23 mouse cellular contexts compared by ENCODE assay signal in genomic region chr10:29538791-29539190, GRCm38 (mm10). TPM values are rescaled to one million over a fixed set of nuclear protein-coding genes. Genes with fewer than 3 reads are reported as not detected.
"Had no signal": no experiment of that assay in that cellular context is flagged by ENCODE, and none has a peak within 500 bp of the region (broad histone marks: within the 10 kb centered on the region; RNA-seq: fewer than 3 reads in every experiment).

No protein-coding gene starts in this region.

- H3K9ac ChIP-seq: limb, embryonic 13.5 days; liver, embryonic 12.5 days; liver, embryonic 15.5 days; lung, embryonic 15.5 days; midbrain, embryonic 12.5 days; midbrain, embryonic 15.5 days; neural tube, embryonic 12.5 days; neural tube, embryonic 15.5 days had no signal

- ATAC-seq: liver, embryonic 12.5 days; midbrain, embryonic 15.5 days had no signal

- H3K27ac ChIP-seq: limb, embryonic 10.5 days; limb, embryonic 13.5 days; liver, embryonic 12.5 days; liver, embryonic 15.5 days; lung, embryonic 15.5 days; midbrain, embryonic 12.5 days; midbrain, embryonic 15.5 days; neural tube, embryonic 12.5 days; neural tube, embryonic 15.5 days; stomach, postnatal 0 days had no signal

- H3K36me3 ChIP-seq: limb, embryonic 10.5 days; limb, embryonic 13.5 days; liver, embryonic 12.5 days; liver, embryonic 15.5 days; lung, embryonic 15.5 days; midbrain, embryonic 12.5 days; midbrain, embryonic 15.5 days; neural tube, embryonic 12.5 days; neural tube, embryonic 15.5 days had no signal

- H3K9me3 ChIP-seq: limb, embryonic 10.5 days; limb, embryonic 13.5 days; liver, embryonic 12.5 days; liver, embryonic 15.5 days; lung, embryonic 15.5 days; midbrain, embryonic 12.5 days; midbrain, embryonic 15.5 days; neural tube, embryonic 12.5 days; neural tube, embryonic 15.5 days had no signal

- H3K4me2 ChIP-seq: limb, embryonic 13.5 days; liver, embryonic 12.5 days; liver, embryonic 15.5 days; lung, embryonic 15.5 days; midbrain, embryonic 12.5 days; midbrain, embryonic 15.5 days; neural tube, embryonic 12.5 days; neural tube, embryonic 15.5 days had no signal

- H3K4me1 ChIP-seq: liver, embryonic 12.5 days had no signal

- DNase-seq: kidney, postnatal 14 days; kidney, postnatal 4 days; layer of hippocampus, postnatal 36 days; liver; lung, adult 18-20 months; lung, postnatal 10 days; lung, postnatal 4 days; right cerebral cortex, postnatal 14 days; right cerebral cortex, postnatal 4 days; thymus, adult 2 months; thymus, postnatal 14 days; thymus, postnatal 4 days had no signal

- H3K4me3 ChIP-seq: limb, embryonic 10.5 days; limb, embryonic 13.5 days; liver, embryonic 12.5 days; liver, embryonic 15.5 days; lung, embryonic 15.5 days; midbrain, embryonic 12.5 days; midbrain, embryonic 15.5 days; neural tube, embryonic 12.5 days; neural tube, embryonic 15.5 days had no signal

RNA-seq across cellular contexts. Expression of gene Rspo3, which starts 3.1 kb away (rescaled TPM):
- total RNA-seq: megakaryocyte progenitor cell, adult 5-6 weeks had no signal
